In the genomic region with DNA sequence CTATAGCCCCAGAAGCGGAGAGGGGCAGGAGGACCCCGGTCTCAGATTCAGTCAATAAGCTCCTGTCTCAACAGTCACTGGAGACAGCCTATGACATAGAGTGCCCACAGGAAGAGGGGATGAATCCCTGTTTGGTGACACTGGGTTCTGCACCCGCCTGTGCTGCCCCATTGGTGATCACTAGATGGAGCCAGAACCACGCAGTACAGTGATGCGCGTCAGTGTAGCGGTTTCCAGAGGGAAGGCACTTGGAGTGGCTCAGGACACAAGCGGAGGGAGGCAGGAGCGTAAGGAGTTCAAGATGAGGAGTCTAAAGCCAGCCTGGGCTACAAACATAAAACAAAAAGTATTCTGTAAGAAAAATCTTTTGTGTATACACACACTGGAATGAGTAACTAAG, we compare ENCODE assay signal across 8 mouse cellular contexts. TPM values are rescaled to one million over a fixed set of nuclear protein-coding genes. Genes with fewer than 3 reads are reported as not detected.
DNase-seq lines count a peak whose midpoint lies in the region; ATAC-seq and TF ChIP-seq lines count a peak whose summit lies in the region.

No protein-coding gene starts in this region.

- TF ChIP-seq CTCF in bone marrow macrophage, adult 2 months (IDR thresholded peaks at IDR 0.05; ENCODE audit: low read depth, low read length): peak; percentile 79
- peak; percentile 98 for TF ChIP-seq CTCF in kidney, postnatal 0 days (IDR thresholded peaks at IDR 0.05; ENCODE audit: low read depth)
- peak; percentile 100 for TF ChIP-seq CTCF in liver, adult 2 months (IDR thresholded peaks at IDR 0.05; ENCODE audit: low read depth, low read length)

- H3K27me3 ChIP-seq in forebrain, embryonic 10.5 days (ENCODE audit: poor library complexity, severe bottlenecking): peaks cover 24% of the 10 kb centered on the region
- H3K27me3 ChIP-seq in heart, embryonic 14.5 days (ENCODE audit: control insufficient read depth, insufficient read depth, low read length): no peaks in the 10 kb centered on the region
- H3K27me3 ChIP-seq in kidney, postnatal 0 days (ENCODE audit: insufficient read depth, low read length): no peaks in the 10 kb centered on the region
- H3K27me3 ChIP-seq in liver, adult 2 months (ENCODE audit: control insufficient read depth, insufficient read depth, low read length): no peaks in the 10 kb centered on the region

- H3K27ac ChIP-seq in bone marrow macrophage, adult 2 months (ENCODE audit: insufficient read depth, low read depth, low read length): no peak overlapping the region
- no peak overlapping the region for H3K27ac ChIP-seq in forebrain, embryonic 10.5 days
- no peak overlapping the region for H3K27ac ChIP-seq in heart, embryonic 14.5 days (replicated peaks in 1 of 2; ENCODE audit: control insufficient read depth in 1 of 2, insufficient read depth in 1 of 2, low read depth in 2 of 2, low read length in 2 of 2)
- no peak overlapping the region for H3K27ac ChIP-seq in kidney, postnatal 0 days
- no peak overlapping the region for H3K27ac ChIP-seq in liver, adult 2 months (replicated peaks; ENCODE audit: insufficient read depth, low read depth, low read length)

- peak; percentile 56 for DNase-seq in CD4-positive helper T cell, adult 2 months (ENCODE audit: low read depth, low spot score)
- peak; percentile 77 for DNase-seq in forebrain, embryonic 10.5 days (ENCODE audit: extremely low spot score, low spot score)
- DNase-seq in kidney, postnatal 0 days (ENCODE audit: low spot score): peak; percentile 90
- DNase-seq in liver, adult 2 months (ENCODE audit: extremely low read depth, low read depth, low spot score): peak; percentile 25
- DNase-seq in monocyte, adult 2 months (ENCODE audit: low read depth in 1 of 2, low spot score in 2 of 2): peak; percentile 23 to 58
- peak; percentile 60 to 70 for DNase-seq in spleen, postnatal 10 days (ENCODE audit: low spot score in 2 of 2)

- H3K4me1 ChIP-seq in bone marrow macrophage, adult 2 months (ENCODE audit: control insufficient read depth, insufficient read depth, low read length): peaks cover 12% of the 10 kb centered on the region
- peaks cover 49% of the 10 kb centered on the region for H3K4me1 ChIP-seq in forebrain, embryonic 10.5 days
- peaks cover 20 to 25% of the 10 kb centered on the region in 2 experiments for H3K4me1 ChIP-seq in heart, embryonic 14.5 days (ENCODE audit: control insufficient read depth in 2 of 2, insufficient read depth in 2 of 2, low read length in 2 of 2)
- no peaks in the 10 kb centered on the region for H3K4me1 ChIP-seq in kidney, postnatal 0 days (replicated peaks; ENCODE audit: insufficient read depth, low read length)
- H3K4me1 ChIP-seq in liver, adult 2 months (ENCODE audit: control insufficient read depth, insufficient read depth, low read length): no peaks in the 10 kb centered on the region

- H3K79me2 ChIP-seq in liver, adult 2 months (ENCODE audit: control insufficient read depth, insufficient read depth, low read length): no peaks in the 10 kb centered on the region

- ATAC-seq in heart, embryonic 14.5 days (ENCODE audit: insufficient number of reproducible peaks, insufficient read depth, low FRiP score, low read depth): peak; percentile 58
- peak; percentile 70 for ATAC-seq in kidney, postnatal 0 days (replicated peaks; ENCODE audit: low FRiP score, low read depth)

- no peak overlapping the region for H3K4me3 ChIP-seq in bone marrow macrophage, adult 2 months (ENCODE audit: insufficient read depth, low read length)
- no peak overlapping the region for H3K4me3 ChIP-seq in forebrain, embryonic 10.5 days
- H3K4me3 ChIP-seq in heart, embryonic 14.5 days (ENCODE audit: control insufficient read depth in 1 of 2, insufficient read depth in 1 of 2, low read depth in 1 of 2, low read length in 2 of 2): no peak overlapping the region
- H3K4me3 ChIP-seq in kidney, postnatal 0 days (replicated peaks; ENCODE audit: low read depth, low read length): no peak overlapping the region
- H3K4me3 ChIP-seq in liver, adult 2 months (ENCODE audit: insufficient read depth, low read depth, low read length): no peak overlapping the region

- H3K4me2 ChIP-seq in heart, embryonic 14.5 days (ENCODE audit: low read length): no peak overlapping the region
- H3K4me2 ChIP-seq in kidney, postnatal 0 days (ENCODE audit: low read length): no peak overlapping the region

- no peak overlapping the region for H3K9ac ChIP-seq in heart, embryonic 14.5 days (ENCODE audit: low read length)
- H3K9ac ChIP-seq in kidney, postnatal 0 days (ENCODE audit: low read depth, low read length): no peak overlapping the region
- H3K9ac ChIP-seq in liver, adult 2 months (ENCODE audit: low read depth, low read length): no peak overlapping the region

- 10% methylated on average over 9 of the region's 9 CpGs for WGBS in forebrain, embryonic 10.5 days
- 6% methylated on average over 9 of the region's 9 CpGs for WGBS in heart, embryonic 14.5 days
- WGBS in kidney, postnatal 0 days: 12% methylated on average over 9 of the region's 9 CpGs
- 14% methylated on average over 9 of the region's 9 CpGs for WGBS in liver, adult 2 months

- H3K36me3 ChIP-seq in forebrain, embryonic 10.5 days (replicated peaks): peaks cover 1% of the 10 kb centered on the region
- 0 out of 2 replicates have a peak, but pooled peaks cover under 1% of the 10 kb centered on the region for H3K36me3 ChIP-seq in heart, embryonic 14.5 days (ENCODE audit: control insufficient read depth, insufficient read depth, low read length)
- no peaks in the 10 kb centered on the region for H3K36me3 ChIP-seq in kidney, postnatal 0 days (ENCODE audit: insufficient read depth, low read length)
- H3K36me3 ChIP-seq in liver, adult 2 months (ENCODE audit: control insufficient read depth, insufficient read depth, low read length): no peaks in the 10 kb centered on the region

- no peak for TF ChIP-seq POLR2A in bone marrow macrophage, adult 2 months (IDR thresholded peaks at IDR 0.05; ENCODE audit: borderline replicate concordance, low read depth, low read length)
- TF ChIP-seq POLR2A in liver, adult 2 months (IDR thresholded peaks at IDR 0.05; ENCODE audit: extremely low read depth, insufficient read depth, low read length): no peak

- H3K9me3 ChIP-seq in forebrain, embryonic 10.5 days: no peaks in the 10 kb centered on the region
- no peaks in the 10 kb centered on the region for H3K9me3 ChIP-seq in heart, embryonic 14.5 days (ENCODE audit: control insufficient read depth, low read length)
- no peaks in the 10 kb centered on the region for H3K9me3 ChIP-seq in kidney, postnatal 0 days (replicated peaks; ENCODE audit: low read length)

RNA-seq across cellular contexts. Expression of a gene that starts 22.3 kb away (rescaled TPM):
- 1.1 and 1.2 TPM in 2 replicates for polyA plus RNA-seq in bone marrow macrophage, adult 2 months (2012; ENCODE audit: insufficient read depth, insufficient read length, missing spikeins)
- polyA plus RNA-seq in forebrain, embryonic 10.5 days (2016; fragmentation: Nextera tagmentation; extraction: Ambion mirVana): 7.8 and 9.6 TPM in 2 replicates
- 4.3 and 5.0 TPM in 2 replicates for polyA plus RNA-seq in heart, embryonic 14.5 days (2014; fragmentation: Nextera tagmentation; extraction: Ambion mirVana)
- 1.6 and 2.1 TPM in 2 replicates for polyA plus RNA-seq in kidney, postnatal 0 days (2015; fragmentation: Nextera tagmentation; extraction: Ambion mirVana)
- total RNA-seq in liver, adult 2 months (2014; rRNA removed): 0.18 and 0.54 TPM in 2 replicates
- 0.87 and 1.0 TPM in 2 replicates for polyA plus RNA-seq in liver, adult 2 months (2012; rRNA removed)

RNA-seq across cellular contexts. Expression of a gene that starts 38.5 kb away (rescaled TPM):
- polyA plus RNA-seq in bone marrow macrophage, adult 2 months (2012; ENCODE audit: insufficient read depth, insufficient read length, missing spikeins): not detected in 2 replicates
- polyA plus RNA-seq in forebrain, embryonic 10.5 days (2016; fragmentation: Nextera tagmentation; extraction: Ambion mirVana): 1.8 and 1.9 TPM in 2 replicates
- polyA plus RNA-seq in heart, embryonic 14.5 days (2014; fragmentation: Nextera tagmentation; extraction: Ambion mirVana): 0.96 and 1.2 TPM in 2 replicates
- 0.59 and 0.71 TPM in 2 replicates for polyA plus RNA-seq in kidney, postnatal 0 days (2015; fragmentation: Nextera tagmentation; extraction: Ambion mirVana)
- total RNA-seq in liver, adult 2 months (2014; rRNA removed): 0.18 TPM in 1 of 2 replicates, not detected in the other
- 0.85 and 1.5 TPM in 2 replicates for polyA plus RNA-seq in liver, adult 2 months (2012; rRNA removed)

RNA-seq across cellular contexts. Expression of a gene that starts 44.0 kb away (rescaled TPM):
- 21.4 and 24.9 TPM in 2 replicates for polyA plus RNA-seq in bone marrow macrophage, adult 2 months (2012; ENCODE audit: insufficient read depth, insufficient read length, missing spikeins)
- polyA plus RNA-seq in forebrain, embryonic 10.5 days (2016; fragmentation: Nextera tagmentation; extraction: Ambion mirVana): 46.0 and 46.2 TPM in 2 replicates
- polyA plus RNA-seq in heart, embryonic 14.5 days (2014; fragmentation: Nextera tagmentation; extraction: Ambion mirVana): 28.8 and 31.3 TPM in 2 replicates
- polyA plus RNA-seq in kidney, postnatal 0 days (2015; fragmentation: Nextera tagmentation; extraction: Ambion mirVana): 37.3 and 38.8 TPM in 2 replicates
- 7.2 and 11.9 TPM in 2 replicates for total RNA-seq in liver, adult 2 months (2014; rRNA removed)
- 19.7 and 25.7 TPM in 2 replicates for polyA plus RNA-seq in liver, adult 2 months (2012; rRNA removed)

RNA-seq across cellular contexts. Expression of a gene that starts 51.2 kb away (rescaled TPM):
- 0.55 and 0.80 TPM in 2 replicates for polyA plus RNA-seq in bone marrow macrophage, adult 2 months (2012; ENCODE audit: insufficient read depth, insufficient read length, missing spikeins)
- polyA plus RNA-seq in forebrain, embryonic 10.5 days (2016; fragmentation: Nextera tagmentation; extraction: Ambion mirVana): 3.2 and 3.5 TPM in 2 replicates
- polyA plus RNA-seq in heart, embryonic 14.5 days (2014; fragmentation: Nextera tagmentation; extraction: Ambion mirVana): 31.0 and 31.5 TPM in 2 replicates
- 8.7 and 11.8 TPM in 2 replicates for polyA plus RNA-seq in kidney, postnatal 0 days (2015; fragmentation: Nextera tagmentation; extraction: Ambion mirVana)
- total RNA-seq in liver, adult 2 months (2014; rRNA removed): 0.83 and 1.3 TPM in 2 replicates
- 1.9 and 3.6 TPM in 2 replicates for polyA plus RNA-seq in liver, adult 2 months (2012; rRNA removed)

Comparison
In these comparisons a context has a peak if more than half of its experiments do, and no peak if none do; other contexts are left out.
1. DNase-seq: peak in every context shown above with its lines; median percentile 90 in kidney, postnatal 0 days; 77 in forebrain, embryonic 10.5 days; 65 in spleen, postnatal 10 days; 56 in CD4-positive helper T cell, adult 2 months; 40 in monocyte, adult 2 months; 25 in liver, adult 2 months.